Mouse (Mus musculus): Measurements from ENCODE around the gene Kpna6.

Kpna6 gene

GRCm38 (mm10) chr4:129672083-129672877, at the start of gene Kpna6:
Kpna6 (minus strand) TSS chr4:129672767.
- in situ Hi-C loops (cut with MboI) = no loop called here

- in situ Hi-C loops (cut with MboI) = no loop called here
Measured at GRCm38 (mm10) chr4:129716310-129716709, 43.7 kb upstream of the Kpna6 start.

- in situ Hi-C loops (cut with MboI) = loop anchor here (10.0 kb wide), 1 partner anchor 375 kb away; no protein-coding TSS in a partner anchor
Measured at GRCm38 (mm10) chr4:129709486-129710129, 37.0 kb upstream of the Kpna6 start.

- in situ Hi-C loops (cut with MboI) = loop anchor here (10.0 kb wide), 1 partner anchor 378 kb away; no protein-coding TSS in a partner anchor
Measured at GRCm38 (mm10) chr4:129706750-129707149, 34.2 kb upstream of the Kpna6 start.

- in situ Hi-C loops (cut with MboI) = loop anchor here (10.0 kb wide), 1 partner anchor 382 kb away; no protein-coding TSS in a partner anchor
Measured at GRCm38 (mm10) chr4:129702454-129702853, 29.9 kb upstream of the Kpna6 start.

GRCm38 (mm10) chr4:129701503-129702377, 29.2 kb upstream of the Kpna6 start:
- in situ Hi-C loops (cut with MboI) = loop anchor here (10.0 kb wide), 1 partner anchor 383 kb away; no protein-coding TSS in a partner anchor

- in situ Hi-C loops (cut with MboI) = loop anchor here (10.0 kb wide), 1 partner anchor 384 kb away; no protein-coding TSS in a partner anchor
Measured at GRCm38 (mm10) chr4:129700661-129701060, 28.1 kb upstream of the Kpna6 start.

GRCm38 (mm10) chr4:129700216-129700615, 27.6 kb upstream of the Kpna6 start:
- in situ Hi-C loops (cut with MboI) = loop anchor here (10.0 kb wide), 1 partner anchor 385 kb away; no protein-coding TSS in a partner anchor

- in situ Hi-C loops (cut with MboI) = no loop called here
Measured at GRCm38 (mm10) chr4:129697191-129697590, 24.6 kb upstream of the Kpna6 start.

- in situ Hi-C loops (cut with MboI) = no loop called here
Measured at GRCm38 (mm10) chr4:129696158-129696985, 23.8 kb upstream of the Kpna6 start, which contains the start of gene Tmem39b. Tmem39b (minus strand) TSS chr4:129696838.

- in situ Hi-C loops (cut with MboI) = no loop called here
Measured at GRCm38 (mm10) chr4:129695815-129696157, 23.2 kb upstream of the Kpna6 start.

GRCm38 (mm10) chr4:129684531-129684930, 12.0 kb upstream of the Kpna6 start:
- in situ Hi-C loops (cut with MboI) = no loop called here

GRCm38 (mm10) chr4:129683901-129684493, 11.4 kb upstream of the Kpna6 start:
- in situ Hi-C loops (cut with MboI) = no loop called here

GRCm38 (mm10) chr4:129681837-129682236, 9.3 kb upstream of the Kpna6 start:
- in situ Hi-C loops (cut with MboI) = no loop called here

GRCm38 (mm10) chr4:129672878-129673449, 397 bp upstream of the Kpna6 start:
- in situ Hi-C loops (cut with MboI) = no loop called here

- in situ Hi-C loops (cut with MboI) = no loop called here
Measured at GRCm38 (mm10) chr4:129671491-129672082, 980 bp downstream of the Kpna6 start.

GRCm38 (mm10) chr4:129662255-129662813, 10.2 kb downstream of the Kpna6 start:
- in situ Hi-C loops (cut with MboI) = no loop called here

- in situ Hi-C loops (cut with MboI) = no loop called here
Measured at GRCm38 (mm10) chr4:129661584-129661983, 11.0 kb downstream of the Kpna6 start.

- in situ Hi-C loops (cut with MboI) = no loop called here
Measured at GRCm38 (mm10) chr4:129654770-129655169, 17.8 kb downstream of the Kpna6 start.
